Mouse (Mus musculus) ES-Bruce4 (cell line): Measurements from ENCODE around the gene Psmd12.

Source experiments
- CTCF ChIP-seq: IDR thresholded peaks from one replicate; pipeline ENCODE4 v1.8.1; 2011; ENCODE audit warnings: low read depth, low read length
- EP300 ChIP-seq: IDR thresholded peaks from 2 replicates; pipeline ENCODE4 v1.6.1; 2011; ENCODE audit warnings: low read depth, low read length; ENCODE audit not compliant: insufficient read depth
- POLR2A ChIP-seq: IDR thresholded peaks from one replicate; pipeline ENCODE4 v1.8.1; 2011; ENCODE audit warnings: low read length; ENCODE audit not compliant: insufficient read depth

DNA sequence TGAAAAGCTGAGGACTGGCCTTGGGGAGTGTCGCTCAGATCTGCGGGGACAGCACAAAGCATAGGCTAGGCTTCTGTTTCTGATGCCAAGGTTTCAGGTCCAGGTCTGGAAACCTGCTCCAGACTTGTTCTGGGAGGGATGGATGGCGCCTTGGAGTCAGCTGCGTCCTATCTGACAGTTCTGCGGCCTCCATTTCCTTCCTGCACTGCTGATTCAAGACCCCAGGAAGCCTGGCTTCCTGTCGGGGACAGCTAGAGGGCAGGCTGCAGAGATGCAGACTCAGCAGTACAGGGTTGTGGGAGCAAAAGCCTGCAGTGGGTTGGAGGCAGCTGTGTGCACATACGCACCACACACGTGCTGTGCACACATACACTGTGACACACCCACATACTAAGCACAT is 50.0 kb downstream of the Psmd12 start:
- 0 out of 2 replicates have a peak, but pooled peaks have one; percentile 42 for TF ChIP-seq EP300
- TF ChIP-seq POLR2A = no peak
- TF ChIP-seq CTCF = peak; percentile 12
